Mouse (Mus musculus) hindbrain, embryonic 11.5 days (tissue): ENCODE data around the gene Lonp1. TPM values are rescaled to one million over a fixed set of nuclear protein-coding genes. Genes with fewer than 3 reads are reported as not detected.
"Not testable (repeated sequence)": the region's sequence is repeated elsewhere in the genome, so short reads cannot be mapped to it uniquely, and the experiment has no call there.

Experiments
- ATAC-seq: fragments of 200-750 bp; cut with Nextera tagmentation; 2 replicates; pipeline ENCODE4 v1.8.0; 2017; ENCODE audit warnings: mild to moderate bottlenecking, moderate TSS enrichment, moderate library complexity; ENCODE audit not compliant: low FRiP score
- DNase-seq: peaks from one replicate; pipeline ENCODE4 v3.0.0-alpha.2; 2015; ENCODE audit warnings: low spot score
- H3K27ac ChIP-seq: fragments of 300-500 bp; sonication (generic); 2 replicates; pipeline ENCODE4 v1.5.1; 2014; ENCODE audit warnings: mild to moderate bottlenecking, low read depth, low read length
- H3K27me3 ChIP-seq: fragments of 300-500 bp; sonication (generic); 2 replicates; pipeline ENCODE4 v1.6.1; 2014; ENCODE audit warnings: mild to moderate bottlenecking, low read length, moderate library complexity, mixed read lengths; ENCODE audit not compliant: control insufficient read depth, insufficient read depth
- H3K36me3 ChIP-seq: fragments of 300-500 bp; sonication (generic); 2 replicates; pipeline ENCODE4 v1.6.1; 2014; ENCODE audit warnings: mild to moderate bottlenecking, low read length, moderate library complexity, mixed read lengths; ENCODE audit not compliant: control insufficient read depth, insufficient read depth
- H3K4me1 ChIP-seq: fragments of 300-500 bp; sonication (generic); replicated peaks from 2 replicates; pipeline ENCODE4 v1.6.1; 2014; ENCODE audit warnings: low read length, mixed read lengths; ENCODE audit not compliant: control insufficient read depth, insufficient read depth
- H3K4me2 ChIP-seq: fragments of 300-500 bp; sonication (generic); replicated peaks from 2 replicates; pipeline ENCODE4 v1.6.1; 2014; ENCODE audit warnings: mild to moderate bottlenecking, low read depth, low read length
- H3K4me3 ChIP-seq: fragments of 300-500 bp; sonication (generic); 2 replicates; pipeline ENCODE4 v1.5.1; 2014; ENCODE audit warnings: low read depth, low read length
- H3K9ac ChIP-seq: fragments of 300-500 bp; sonication (generic); 2 replicates; pipeline ENCODE4 v1.6.1; 2014; ENCODE audit warnings: low read depth, low read length
- H3K9me3 ChIP-seq: fragments of 300-500 bp; sonication (generic); 2 replicates; pipeline ENCODE4 v1.6.1; 2016; ENCODE audit warnings: low read length; ENCODE audit not compliant: control insufficient read depth
- WGBS: fragments of 180-500 bp; shearing (Covaris S2); extraction: QIAGEN DNeasy Blood & Tissue Kit; methylation state at CpG from one replicate; pipeline ENCODE4 v1.1.7; 2014; 5-methylcytosine and 5-hydroxymethylcytosine counted together
- polyA plus RNA-seq: library from polyadenylated mRNA; unstranded; fragments of >200 nt; fragmentation: Nextera tagmentation; extraction: Ambion mirVana; gene quantifications from 2 replicates; pipeline ENCODE4 v1.2.1, GENCODE M21; 2014

Lonp1 gene
- polyA plus RNA-seq, 1 experiment from 2014 or later, result 43.7 TPM

- not testable (repeated sequence) for H3K27me3 ChIP-seq, H3K9ac ChIP-seq, H3K4me2 ChIP-seq, H3K27ac ChIP-seq, H3K9me3 ChIP-seq, H3K4me3 ChIP-seq, ATAC-seq, DNase-seq, H3K36me3 ChIP-seq, H3K4me1 ChIP-seq
- WGBS, result 88% methylated on average over 26 of the region's 27 CpGs
These were observed 3.4 kb upstream of the Lonp1 start for GRCm38 (mm10) chr17:56629800-56630781.

- H3K36me3 ChIP-seq, result no peaks in the 10 kb centered on the region
- WGBS, result 11% methylated on average over 26 of the region's 26 CpGs
- no peak within 1 kb of the TSS for H3K27ac ChIP-seq
These were observed 1.0 kb upstream of the Lonp1 start, which contains the start of gene Catsperd for GRCm38 (mm10) chr17:56627530-56628277. TSS of gene Catsperd (plus strand) at chr17:56628143.

GRCm38 (mm10) chr17:56626260-56626659, 427 bp downstream of the Lonp1 start:
- Histone ChIP-seq H3K4me3 (peak overlapping the region; percentile 96), H3K27me3 (no peaks in the 10 kb centered on the region), H3K4me2 (peak overlapping the region; percentile 94), H3K9me3 (no peaks in the 10 kb centered on the region), H3K36me3 (no peaks in the 10 kb centered on the region), H3K9ac (peak overlapping the region; percentile 82), H3K4me1 (peaks cover 2% of the 10 kb centered on the region; the same call in 1 of the 2 replicates), H3K27ac (0 out of 2 replicates have a peak overlapping the region, but pooled peaks have one; percentile 36)
- DNase-seq, result no peak
- whole genome bisulfite sequencing, result 1% methylated on average over 22 of the region's 32 CpGs
- no peak for ATAC-seq

More at GRCm38 (mm10) chr17:56627530-56628277, 1.0 kb upstream of the Lonp1 start, which contains the start of gene Catsperd:
- peak; percentile 53 for ATAC-seq
- Histone ChIP-seq H3K4me1 (peaks cover 2% of the 10 kb centered on the region; the same call in 1 of the 2 replicates), H3K4me3 (peak within 1 kb of the TSS; percentile 96), H3K9ac (peak within 1 kb of the TSS; percentile 82), H3K4me2 (peak within 1 kb of the TSS; percentile 94), H3K9me3 (no peaks in the 10 kb centered on the region), H3K27me3 (no peaks in the 10 kb centered on the region)
- DNase-seq, result peak; percentile 56

GRCm38 (mm10) chr17:56625495-56625894, 1.2 kb downstream of the Lonp1 start:
- Histone ChIP-seq H3K4me2 (0 out of 2 replicates have a peak overlapping the region, but pooled peaks have one; percentile 94), H3K4me1 (peaks cover 2% of the 10 kb centered on the region; the same call in 1 of the 2 replicates), H3K27me3 (no peaks in the 10 kb centered on the region), H3K36me3 (0 out of 2 replicates have a peak, but pooled peaks cover under 1% of the 10 kb centered on the region), H3K9me3 (no peaks in the 10 kb centered on the region), H3K27ac (no peak overlapping the region), H3K9ac (no peak overlapping the region), H3K4me3 (0 out of 2 replicates have a peak overlapping the region, but pooled peaks have one; percentile 96)
- no peak for DNase-seq
- WGBS, result 81% methylated on average over 3 of the region's 3 CpGs
- no peak for ATAC-seq

- peaks cover 22% of the 10 kb centered on the region; the same call in 1 of the 2 replicates for H3K36me3 ChIP-seq
- WGBS, result 89% methylated on average over 8 of the region's 8 CpGs
- H3K9ac ChIP-seq, result no peak overlapping the region
- ATAC-seq (no peak), DNase-seq (no peak)
- no peaks in the 10 kb centered on the region for H3K27me3 ChIP-seq
- no peaks in the 10 kb centered on the region for H3K9me3 ChIP-seq
- no peak overlapping the region for H3K4me2 ChIP-seq
- no peak overlapping the region for H3K27ac ChIP-seq
- peaks cover 9% of the 10 kb centered on the region for H3K4me1 ChIP-seq
- H3K4me3 ChIP-seq, result no peak overlapping the region
These were observed 9.1 kb downstream of the Lonp1 start for GRCm38 (mm10) chr17:56617628-56618027.

- 95% methylated on average over 3 of the region's 3 CpGs for WGBS
- H3K9ac ChIP-seq, result no peak overlapping the region
- H3K27ac ChIP-seq, result no peak overlapping the region
- no peak overlapping the region for H3K4me2 ChIP-seq
- no peak overlapping the region for H3K4me3 ChIP-seq
- no peak for ATAC-seq
- DNase-seq, result no peak
- H3K4me1 ChIP-seq, result peaks cover 9% of the 10 kb centered on the region
- no peaks in the 10 kb centered on the region for H3K9me3 ChIP-seq
- H3K27me3 ChIP-seq, result no peaks in the 10 kb centered on the region
- H3K36me3 ChIP-seq, result peaks cover 22% of the 10 kb centered on the region; the same call in 1 of the 2 replicates
These were observed 10.0 kb downstream of the Lonp1 start for GRCm38 (mm10) chr17:56616725-56617124.

- no peak overlapping the region for H3K27ac ChIP-seq
- ATAC-seq (no peak), DNase-seq (no peak)
- H3K27me3 ChIP-seq, result no peaks in the 10 kb centered on the region
- peaks cover 9% of the 10 kb centered on the region for H3K4me1 ChIP-seq
- peaks cover 22% of the 10 kb centered on the region; the same call in 1 of the 2 replicates for H3K36me3 ChIP-seq
- H3K9me3 ChIP-seq, result no peaks in the 10 kb centered on the region
- no peak overlapping the region for H3K9ac ChIP-seq
- no peak overlapping the region for H3K4me3 ChIP-seq
- H3K4me2 ChIP-seq, result no peak overlapping the region
- 86% methylated on average over 4 of the region's 4 CpGs for WGBS
These were observed 10.9 kb downstream of the Lonp1 start for GRCm38 (mm10) chr17:56615792-56616191.

GRCm38 (mm10) chr17:56615136-56615784, 11.4 kb downstream of the Lonp1 start:
- Histone ChIP-seq H3K4me2 (0 out of 2 replicates have a peak overlapping the region, but pooled peaks have one; percentile 83), H3K9me3 (no peaks in the 10 kb centered on the region), H3K27me3 (no peaks in the 10 kb centered on the region), H3K9ac (peak overlapping the region; percentile 81; the same call in 1 of the 2 replicates), H3K36me3 (peaks cover 19% of the 10 kb centered on the region; the same call in 1 of the 2 replicates), H3K4me1 (peaks cover 9% of the 10 kb centered on the region), H3K4me3 (0 out of 2 replicates have a peak overlapping the region, but pooled peaks have one; percentile 8), H3K27ac (no peak overlapping the region)
- ATAC-seq, result no peak
- DNase-seq, result no peak
- WGBS, result 88% methylated on average over 11 of the region's 11 CpGs
